Mouse (Mus musculus): Measurements from ENCODE around the gene Phactr1. TPM values are rescaled to one million over a fixed set of nuclear protein-coding genes. Genes with fewer than 3 reads are reported as not detected.

Phactr1 gene
- polyA plus RNA-seq (2014; fragmentation: Nextera tagmentation; extraction: Ambion mirVana) = 18.7 and 19.1 TPM in 2 replicates

GRCm38 (mm10) chr13:42680391-42680994, at the start of gene Phactr1:
Gene Phactr1 (plus strand): TSS chr13:42680623.
- H3K4me1 ChIP-seq (replicated peaks; ENCODE audit: control insufficient read depth, insufficient read depth, low read length) = no peaks in the 10 kb centered on the region
- H3K36me3 ChIP-seq (ENCODE audit: control insufficient read depth, insufficient read depth, low read length) = no peaks in the 10 kb centered on the region
- DNase-seq (ENCODE audit: low spot score) (no peak), ATAC-seq (ENCODE audit: low FRiP score) (no peak)
- WGBS = 21% methylated on average over 11 of the region's 11 CpGs
- no peaks in the 10 kb centered on the region for H3K27me3 ChIP-seq (ENCODE audit: control insufficient read depth, insufficient read depth, low read length)
- no peak within 1 kb of the TSS for H3K27ac ChIP-seq (ENCODE audit: low read depth, low read length)
- no peaks in the 10 kb centered on the region for H3K9me3 ChIP-seq (ENCODE audit: control insufficient read depth, low read length)
- no peak within 1 kb of the TSS for H3K4me2 ChIP-seq (replicated peaks; ENCODE audit: low read depth, low read length)
- no peak within 1 kb of the TSS for H3K9ac ChIP-seq (ENCODE audit: low read depth, low read length)
- H3K4me3 ChIP-seq (ENCODE audit: low read depth, low read length) = no peak within 1 kb of the TSS

- Histone ChIP-seq H3K4me2 (replicated peaks; ENCODE audit: low read depth, low read length) (no peak overlapping the region), H3K4me1 (replicated peaks; ENCODE audit: control insufficient read depth, insufficient read depth, low read length) (no peaks in the 10 kb centered on the region), H3K27me3 (ENCODE audit: control insufficient read depth, insufficient read depth, low read length) (no peaks in the 10 kb centered on the region), H3K36me3 (ENCODE audit: control insufficient read depth, insufficient read depth, low read length) (no peaks in the 10 kb centered on the region), H3K9ac (ENCODE audit: low read depth, low read length) (no peak overlapping the region), H3K4me3 (ENCODE audit: low read depth, low read length) (no peak overlapping the region), H3K9me3 (ENCODE audit: control insufficient read depth, low read length) (no peaks in the 10 kb centered on the region), H3K27ac (ENCODE audit: low read depth, low read length) (no peak overlapping the region)
- ATAC-seq (ENCODE audit: low FRiP score) = no peak
- DNase-seq (ENCODE audit: low spot score) = no peak
- 93% methylated on average over 2 of the region's 2 CpGs for WGBS
These were observed 45.5 kb upstream of the Phactr1 start for GRCm38 (mm10) chr13:42634908-42635307.

DNA sequence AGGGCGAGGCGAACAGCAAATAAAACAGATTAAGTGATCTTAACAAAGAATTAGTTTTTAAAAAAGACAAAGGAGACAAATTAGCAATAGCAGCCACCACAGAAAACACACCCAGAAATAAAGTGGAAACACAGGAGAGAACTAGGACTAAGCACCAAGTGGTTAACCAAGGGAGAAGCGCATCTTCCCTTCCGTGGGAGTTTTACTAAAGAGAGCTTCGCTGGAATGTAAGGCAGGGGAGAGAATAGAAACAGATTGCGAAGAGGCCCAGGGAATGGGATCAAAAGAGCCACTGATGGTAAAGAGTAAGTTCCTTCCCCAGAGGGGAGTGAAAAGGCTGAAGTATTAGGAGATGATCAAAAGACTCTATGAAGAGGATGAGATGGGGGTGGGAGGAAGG, 30.2 kb upstream of the Phactr1 start:
- Histone ChIP-seq H3K36me3 (ENCODE audit: control insufficient read depth, insufficient read depth, low read length) (no peaks in the 10 kb centered on the region), H3K27ac (ENCODE audit: low read depth, low read length) (no peak overlapping the region), H3K4me3 (ENCODE audit: low read depth, low read length) (no peak overlapping the region), H3K4me1 (replicated peaks; ENCODE audit: control insufficient read depth, insufficient read depth, low read length) (no peaks in the 10 kb centered on the region), H3K9ac (ENCODE audit: low read depth, low read length) (no peak overlapping the region), H3K27me3 (ENCODE audit: control insufficient read depth, insufficient read depth, low read length) (no peaks in the 10 kb centered on the region), H3K4me2 (replicated peaks; ENCODE audit: low read depth, low read length) (no peak overlapping the region), H3K9me3 (ENCODE audit: control insufficient read depth, low read length) (no peaks in the 10 kb centered on the region)
- ATAC-seq (ENCODE audit: low FRiP score) (no peak), DNase-seq (ENCODE audit: low spot score) (no peak)
- 67% methylated on average over 6 of the region's 6 CpGs for WGBS

- ATAC-seq (ENCODE audit: low FRiP score) (no peak), DNase-seq (ENCODE audit: low spot score) (peak; percentile 16)
- H3K27ac ChIP-seq (ENCODE audit: low read depth, low read length) = no peak overlapping the region
- no peak overlapping the region for H3K9ac ChIP-seq (ENCODE audit: low read depth, low read length)
- no peaks in the 10 kb centered on the region for H3K9me3 ChIP-seq (ENCODE audit: control insufficient read depth, low read length)
- no peaks in the 10 kb centered on the region for H3K27me3 ChIP-seq (ENCODE audit: control insufficient read depth, insufficient read depth, low read length)
- no peak overlapping the region for H3K4me3 ChIP-seq (ENCODE audit: low read depth, low read length)
- H3K36me3 ChIP-seq (ENCODE audit: control insufficient read depth, insufficient read depth, low read length) = no peaks in the 10 kb centered on the region
- 55% methylated on average over 7 of the region's 7 CpGs for WGBS
- no peaks in the 10 kb centered on the region for H3K4me1 ChIP-seq (replicated peaks; ENCODE audit: control insufficient read depth, insufficient read depth, low read length)
- no peak overlapping the region for H3K4me2 ChIP-seq (replicated peaks; ENCODE audit: low read depth, low read length)
These were observed 23.6 kb upstream of the Phactr1 start for GRCm38 (mm10) chr13:42656643-42657315.

GRCm38 (mm10) chr13:42671651-42672290, 8.7 kb upstream of the Phactr1 start:
- no peak for DNase-seq (ENCODE audit: low spot score)
- Histone ChIP-seq H3K4me1 (replicated peaks; ENCODE audit: control insufficient read depth, insufficient read depth, low read length) (no peaks in the 10 kb centered on the region), H3K27ac (ENCODE audit: low read depth, low read length) (no peak overlapping the region), H3K27me3 (ENCODE audit: control insufficient read depth, insufficient read depth, low read length) (no peaks in the 10 kb centered on the region), H3K9ac (ENCODE audit: low read depth, low read length) (no peak overlapping the region), H3K4me2 (replicated peaks; ENCODE audit: low read depth, low read length) (no peak overlapping the region), H3K36me3 (ENCODE audit: control insufficient read depth, insufficient read depth, low read length) (no peaks in the 10 kb centered on the region), H3K9me3 (ENCODE audit: control insufficient read depth, low read length) (no peaks in the 10 kb centered on the region), H3K4me3 (ENCODE audit: low read depth, low read length) (no peak overlapping the region)
- 62% methylated on average over 10 of the region's 10 CpGs for WGBS
- no peak for ATAC-seq (ENCODE audit: low FRiP score)

- WGBS = 82% methylated on average over 9 of the region's 9 CpGs
- H3K36me3 ChIP-seq (ENCODE audit: control insufficient read depth, insufficient read depth, low read length) = no peaks in the 10 kb centered on the region
- no peaks in the 10 kb centered on the region for H3K9me3 ChIP-seq (ENCODE audit: control insufficient read depth, low read length)
- H3K27me3 ChIP-seq (ENCODE audit: control insufficient read depth, insufficient read depth, low read length) = no peaks in the 10 kb centered on the region
- H3K27ac ChIP-seq (ENCODE audit: low read depth, low read length) = no peak overlapping the region
- H3K4me1 ChIP-seq (replicated peaks; ENCODE audit: control insufficient read depth, insufficient read depth, low read length) = no peaks in the 10 kb centered on the region
- DNase-seq (ENCODE audit: low spot score) (no peak), ATAC-seq (ENCODE audit: low FRiP score) (no peak)
- no peak overlapping the region for H3K4me2 ChIP-seq (replicated peaks; ENCODE audit: low read depth, low read length)
- H3K9ac ChIP-seq (ENCODE audit: low read depth, low read length) = no peak overlapping the region
- no peak overlapping the region for H3K4me3 ChIP-seq (ENCODE audit: low read depth, low read length)
These were observed 876 bp downstream of the Phactr1 start for GRCm38 (mm10) chr13:42681299-42681698.

- Histone ChIP-seq H3K27ac (ENCODE audit: low read depth, low read length) (no peak overlapping the region), H3K4me1 (replicated peaks; ENCODE audit: control insufficient read depth, insufficient read depth, low read length) (no peaks in the 10 kb centered on the region), H3K36me3 (ENCODE audit: control insufficient read depth, insufficient read depth, low read length) (no peaks in the 10 kb centered on the region), H3K9me3 (ENCODE audit: control insufficient read depth, low read length) (no peaks in the 10 kb centered on the region), H3K4me2 (replicated peaks; ENCODE audit: low read depth, low read length) (no peak overlapping the region), H3K9ac (ENCODE audit: low read depth, low read length) (no peak overlapping the region), H3K27me3 (ENCODE audit: control insufficient read depth, insufficient read depth, low read length) (no peaks in the 10 kb centered on the region), H3K4me3 (ENCODE audit: low read depth, low read length) (no peak overlapping the region)
- ATAC-seq (ENCODE audit: low FRiP score) = no peak
- 94% methylated on average over 7 of the region's 7 CpGs for WGBS
- no peak for DNase-seq (ENCODE audit: low spot score)
These were observed 3.8 kb downstream of the Phactr1 start for GRCm38 (mm10) chr13:42684181-42684580.

DNA sequence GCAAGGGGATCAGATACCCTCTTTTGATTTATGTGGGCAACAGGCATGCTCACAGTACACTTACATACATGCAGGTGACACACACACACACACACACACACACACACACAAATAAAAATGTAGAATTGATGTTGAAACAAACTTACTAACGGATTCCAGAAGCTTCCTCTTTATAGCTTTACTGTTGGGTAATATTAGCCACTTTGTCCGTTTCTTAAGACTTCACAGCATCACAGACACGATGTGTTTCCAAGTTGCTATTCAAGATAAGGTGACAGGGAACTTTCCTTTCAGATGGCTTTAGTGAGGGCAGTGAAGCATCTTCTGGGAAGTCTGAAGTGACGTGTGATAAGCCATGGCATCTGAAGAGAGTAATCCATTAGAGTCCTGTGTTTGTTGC, 11.8 kb downstream of the Phactr1 start:
- H3K4me2 ChIP-seq (replicated peaks; ENCODE audit: low read depth, low read length) = no peak overlapping the region
- H3K27me3 ChIP-seq (ENCODE audit: control insufficient read depth, insufficient read depth, low read length) = no peaks in the 10 kb centered on the region
- DNase-seq (ENCODE audit: low spot score) = no peak
- H3K9ac ChIP-seq (ENCODE audit: low read depth, low read length) = no peak overlapping the region
- no peaks in the 10 kb centered on the region for H3K36me3 ChIP-seq (ENCODE audit: control insufficient read depth, insufficient read depth, low read length)
- ATAC-seq (ENCODE audit: low FRiP score) = no peak
- no peaks in the 10 kb centered on the region for H3K9me3 ChIP-seq (ENCODE audit: control insufficient read depth, low read length)
- H3K27ac ChIP-seq (ENCODE audit: low read depth, low read length) = no peak overlapping the region
- H3K4me1 ChIP-seq (replicated peaks; ENCODE audit: control insufficient read depth, insufficient read depth, low read length) = no peaks in the 10 kb centered on the region
- WGBS = 83% methylated on average over 4 of the region's 4 CpGs
- no peak overlapping the region for H3K4me3 ChIP-seq (ENCODE audit: low read depth, low read length)

- no peak overlapping the region for H3K27ac ChIP-seq (ENCODE audit: low read depth, low read length)
- no peaks in the 10 kb centered on the region for H3K27me3 ChIP-seq (ENCODE audit: control insufficient read depth, insufficient read depth, low read length)
- no peaks in the 10 kb centered on the region for H3K9me3 ChIP-seq (ENCODE audit: control insufficient read depth, low read length)
- no peak overlapping the region for H3K4me2 ChIP-seq (replicated peaks; ENCODE audit: low read depth, low read length)
- H3K4me1 ChIP-seq (replicated peaks; ENCODE audit: control insufficient read depth, insufficient read depth, low read length) = no peaks in the 10 kb centered on the region
- DNase-seq (ENCODE audit: low spot score) (no peak), ATAC-seq (ENCODE audit: low FRiP score) (no peak)
- WGBS = 85% methylated on average over 5 of the region's 5 CpGs
- no peaks in the 10 kb centered on the region for H3K36me3 ChIP-seq (ENCODE audit: control insufficient read depth, insufficient read depth, low read length)
- H3K4me3 ChIP-seq (ENCODE audit: low read depth, low read length) = no peak overlapping the region
- H3K9ac ChIP-seq (ENCODE audit: low read depth, low read length) = no peak overlapping the region
These were observed 16.2 kb downstream of the Phactr1 start for GRCm38 (mm10) chr13:42696641-42697040.
